Mouse (Mus musculus) cortical plate, adult 2 months (tissue): Measurements from ENCODE around the gene Srprb.

Source experiments
- CTCF ChIP-seq: fragments of 200-500 bp; IDR thresholded peaks from 2 replicates; pipeline ENCODE4 v1.5.1; 2011; ENCODE audit warnings: mild to moderate bottlenecking, control low read depth, low read length; ENCODE audit not compliant: insufficient read depth; ENCODE audit errors: extremely low read depth
- POLR2A ChIP-seq: fragments of 200-500 bp; IDR thresholded peaks from 2 replicates; pipeline ENCODE4 v1.6.1; 2011; ENCODE audit warnings: mild to moderate bottlenecking, low read length, control low read depth; ENCODE audit not compliant: insufficient read depth; ENCODE audit errors: extremely low read depth

DNA sequence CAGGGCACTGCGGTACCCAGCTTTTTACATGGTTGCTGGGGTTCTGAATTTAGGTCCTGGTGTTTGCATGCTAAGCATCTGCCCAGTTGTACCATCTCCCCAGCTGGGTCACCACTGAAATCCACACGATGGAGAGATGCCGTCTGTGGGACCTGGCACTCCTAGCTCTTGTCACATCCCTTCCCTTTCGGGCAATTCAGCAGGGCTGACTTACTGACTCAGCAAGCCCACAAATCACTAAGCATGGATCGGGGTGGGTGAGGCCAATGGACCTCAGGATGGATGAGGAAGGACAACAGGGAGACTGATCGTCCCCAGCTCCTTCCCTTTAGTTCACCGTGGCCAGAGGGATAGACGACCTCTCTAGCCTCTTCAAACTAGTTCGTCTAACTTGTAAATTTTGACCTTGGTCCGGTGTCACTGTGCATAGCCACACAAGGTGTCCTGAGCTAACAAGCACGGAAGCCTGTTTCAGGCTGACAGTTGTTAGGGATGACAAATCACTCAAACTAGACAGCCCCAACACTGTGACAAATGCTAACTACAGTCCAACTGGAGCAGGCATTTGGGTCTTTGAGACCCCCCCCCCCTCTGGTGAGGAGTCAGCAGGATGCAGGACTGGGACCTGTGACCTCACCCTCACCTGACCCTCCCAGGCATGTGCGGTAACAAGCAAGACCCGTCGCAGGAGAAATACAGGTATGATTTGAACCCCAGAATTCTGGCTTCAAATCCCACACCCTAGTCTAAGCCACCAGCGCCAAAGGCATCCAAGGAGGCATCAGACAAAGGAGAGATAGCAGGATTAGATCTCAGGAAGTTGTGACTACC is 27.3 kb upstream of the Srprb start:
- TF ChIP-seq CTCF (no peak), POLR2A (no peak)
